Mouse (Mus musculus) brain, embryonic 14.5 days (tissue): ENCODE measurements around the gene Pawr.

Source experiments
- CTCF ChIP-seq: fragments of 200-500 bp; IDR thresholded peaks from 2 replicates; pipeline ENCODE4 v1.5.1; 2012; ENCODE audit warnings: inconsistent platforms, mild to moderate bottlenecking, moderate library complexity, borderline replicate concordance; ENCODE audit not compliant: insufficient read depth, insufficient read length; ENCODE audit errors: extremely low read depth
- POLR2A ChIP-seq: fragments of 200-500 bp; IDR thresholded peaks from 2 replicates; pipeline ENCODE4 v1.6.1; 2012; ENCODE audit warnings: mild to moderate bottlenecking, inconsistent platforms, borderline replicate concordance; ENCODE audit not compliant: poor library complexity, insufficient read depth, insufficient read length, severe bottlenecking; ENCODE audit errors: extremely low read depth

DNA sequence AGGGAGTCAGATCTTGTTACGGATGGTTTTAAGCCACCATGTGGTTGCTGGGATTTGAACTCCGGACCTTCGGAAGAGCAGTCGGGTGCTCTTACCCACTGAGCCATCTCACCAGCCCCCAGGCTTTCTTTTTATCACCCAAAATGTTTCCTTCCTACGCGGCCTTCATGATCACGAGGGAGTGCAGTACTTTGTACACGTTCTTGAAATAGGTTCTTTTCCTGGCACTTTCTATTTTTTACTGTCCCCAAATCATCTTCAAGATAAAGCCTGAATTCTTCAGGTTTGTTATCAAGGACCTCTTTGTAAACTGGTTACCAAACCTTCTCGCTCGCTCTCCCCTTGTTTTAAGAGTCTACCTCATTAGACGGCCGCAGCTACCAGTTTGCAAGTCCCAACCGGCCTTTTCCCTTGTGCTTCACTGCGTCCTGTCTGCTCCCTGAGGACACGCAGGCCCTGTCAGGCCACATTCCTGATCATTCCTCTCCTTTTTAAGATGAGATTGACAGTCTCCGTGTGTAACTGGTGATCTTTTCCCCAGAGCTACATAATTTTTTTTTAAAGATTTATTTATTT is 38.2 kb upstream of the Pawr start:
- TF ChIP-seq CTCF (no peak), POLR2A (no peak)
